Mouse (Mus musculus): ENCODE results near the gene Zwilch. TPM values are rescaled to one million over a fixed set of nuclear protein-coding genes. Genes with fewer than 3 reads are reported as not detected.
A peak's percentile ranks its signal among the peaks of the same experiment; 100 is the strongest.
"Not testable (repeated sequence)": the region's sequence is repeated elsewhere in the genome, so short reads cannot be mapped to it uniquely, and the experiment has no call there.

Zwilch gene
- polyA plus RNA-seq, 1 experiment from 2014 or later, result 16.7 TPM

- ATAC-seq, result no peak
- peak overlapping the region; percentile 75 for H3K4me3 ChIP-seq
- H3K27me3 ChIP-seq, result no peaks in the 10 kb centered on the region
- H3K9ac ChIP-seq, result no peak overlapping the region
- H3K27ac ChIP-seq, result no peak overlapping the region
- peaks cover 44% of the 10 kb centered on the region for H3K36me3 ChIP-seq (ENCODE audit: poor library complexity, severe bottlenecking)
- H3K9me3 ChIP-seq (replicated peaks), result no peaks in the 10 kb centered on the region
- WGBS, result 76% methylated on average over 8 of the region's 8 CpGs
- peaks cover 39% of the 10 kb centered on the region for H3K4me1 ChIP-seq
- peak overlapping the region; percentile 93 for H3K4me2 ChIP-seq
These were observed 1.9 kb upstream of the Zwilch start for GRCm38 (mm10) chr9:64174766-64175165.

GRCm38 (mm10) chr9:64174341-64174740 lies 1.4 kb upstream of the Zwilch start:
- H3K4me1 ChIP-seq, result peaks cover 35% of the 10 kb centered on the region
- H3K27ac ChIP-seq, result no peak overlapping the region
- peak overlapping the region; percentile 90 for H3K9ac ChIP-seq
- peak overlapping the region; percentile 75 for H3K4me3 ChIP-seq
- H3K9me3 ChIP-seq (replicated peaks), result no peaks in the 10 kb centered on the region
- H3K36me3 ChIP-seq (ENCODE audit: poor library complexity, severe bottlenecking), result peaks cover 44% of the 10 kb centered on the region
- peak overlapping the region; percentile 93 for H3K4me2 ChIP-seq
- ATAC-seq, result no peak
- no peaks in the 10 kb centered on the region for H3K27me3 ChIP-seq

DNA sequence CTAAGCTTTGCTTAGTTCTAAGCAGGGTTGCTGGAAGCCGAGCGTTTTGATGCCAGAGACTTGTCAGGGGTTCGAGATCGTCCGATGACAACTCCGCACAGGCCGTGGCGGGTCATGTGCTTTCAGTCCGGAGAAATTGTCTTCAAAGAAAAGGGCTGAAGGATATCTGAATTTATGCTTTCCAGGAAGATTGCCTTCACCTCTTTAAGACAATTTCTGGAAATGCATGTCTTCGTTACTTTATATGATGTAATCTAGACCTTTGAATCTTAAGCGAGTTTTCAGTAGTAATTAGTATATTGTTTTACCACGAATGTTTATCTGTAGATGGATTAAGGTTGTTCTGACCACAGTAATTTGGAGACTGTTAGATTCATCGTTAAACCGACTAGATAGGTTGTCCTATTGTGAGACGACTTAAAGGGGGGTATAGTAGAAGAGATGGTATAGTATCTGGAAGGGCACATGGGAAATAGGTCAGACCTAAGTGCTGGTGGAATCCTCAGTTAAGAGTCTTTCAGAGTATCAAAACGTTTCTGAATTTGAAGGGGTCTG lies 839 bp upstream of the Zwilch start:
- Histone ChIP-seq H3K4me3 (peak overlapping the region; percentile 75), H3K27ac (peak overlapping the region; percentile 60; the same call in 1 of the 2 replicates), H3K4me2 (peak overlapping the region; percentile 93), H3K9ac (peak overlapping the region; percentile 90), H3K9me3 (replicated peaks) (no peaks in the 10 kb centered on the region), H3K4me1 (peaks cover 32% of the 10 kb centered on the region), H3K36me3 (ENCODE audit: poor library complexity, severe bottlenecking) (peaks cover 41% of the 10 kb centered on the region), H3K27me3 (no peaks in the 10 kb centered on the region)
- under 1% methylated on average over 16 of the region's 16 CpGs for WGBS
- ATAC-seq, result no peak

- Histone ChIP-seq H3K36me3 (ENCODE audit: poor library complexity, severe bottlenecking) (peaks cover 27% of the 10 kb centered on the region), H3K27me3 (no peaks in the 10 kb centered on the region), H3K4me1 (peaks cover 30% of the 10 kb centered on the region), H3K27ac (peak overlapping the region; percentile 74; the same call in 1 of the 2 replicates), H3K4me2 (peak overlapping the region; percentile 93), H3K9me3 (replicated peaks) (no peaks in the 10 kb centered on the region), H3K9ac (peak overlapping the region; percentile 82), H3K4me3 (peak overlapping the region; percentile 75)
- ATAC-seq, result peak; percentile 74
- 2% methylated on average over 18 of the region's 18 CpGs for WGBS
These were observed 624 bp downstream of the Zwilch start for GRCm38 (mm10) chr9:64172145-64172815.

GRCm38 (mm10) chr9:64169967-64170366 lies 2.9 kb downstream of the Zwilch start:
- 98% methylated on average over 3 of the region's 3 CpGs for WGBS
- not testable (repeated sequence) for H3K27me3 ChIP-seq; H3K4me2 ChIP-seq; H3K4me3 ChIP-seq; H3K9me3 ChIP-seq (replicated peaks); H3K27ac ChIP-seq; H3K9ac ChIP-seq; ATAC-seq
- Histone ChIP-seq H3K4me1 (peaks cover 27% of the 10 kb centered on the region), H3K36me3 (ENCODE audit: poor library complexity, severe bottlenecking) (peaks cover 15% of the 10 kb centered on the region)

- no peaks in the 10 kb centered on the region for H3K4me1 ChIP-seq
- H3K4me2 ChIP-seq, result no peak overlapping the region
- peaks cover 36% of the 10 kb centered on the region for H3K36me3 ChIP-seq (ENCODE audit: poor library complexity, severe bottlenecking)
- no peaks in the 10 kb centered on the region for H3K27me3 ChIP-seq
- no peak overlapping the region for H3K27ac ChIP-seq
- 95% methylated on average over 5 of the region's 5 CpGs for WGBS
- H3K4me3 ChIP-seq, result no peak overlapping the region
- no peak overlapping the region for H3K9ac ChIP-seq
- ATAC-seq, result no peak
- no peaks in the 10 kb centered on the region for H3K9me3 ChIP-seq (replicated peaks)
These were observed 12.4 kb downstream of the Zwilch start for GRCm38 (mm10) chr9:64160471-64160870.

GRCm38 (mm10) chr9:64156641-64157040 lies 16.3 kb downstream of the Zwilch start:
- peaks cover 55% of the 10 kb centered on the region for H3K36me3 ChIP-seq (ENCODE audit: poor library complexity, severe bottlenecking)

GRCm38 (mm10) chr9:64139879-64140278 lies 33.0 kb downstream of the Zwilch start:
- ATAC-seq, result no peak
- Histone ChIP-seq H3K27me3 (no peaks in the 10 kb centered on the region), H3K4me3 (no peak overlapping the region), H3K27ac (no peak overlapping the region), H3K4me2 (no peak overlapping the region), H3K9ac (no peak overlapping the region), H3K4me1 (no peaks in the 10 kb centered on the region), H3K36me3 (ENCODE audit: poor library complexity, severe bottlenecking) (peaks cover 31% of the 10 kb centered on the region), H3K9me3 (replicated peaks) (no peaks in the 10 kb centered on the region)
- 91% methylated on average over 9 of the region's 9 CpGs for WGBS

More at GRCm38 (mm10) chr9:64156641-64157040, 16.3 kb downstream of the Zwilch start:
- H3K4me2 ChIP-seq, result no peak overlapping the region
- no peak overlapping the region for H3K4me3 ChIP-seq
- H3K4me1 ChIP-seq, result no peaks in the 10 kb centered on the region
- no peaks in the 10 kb centered on the region for H3K27me3 ChIP-seq
- H3K9ac ChIP-seq, result no peak overlapping the region
- ATAC-seq, result no peak
- WGBS, result 84% methylated on average over 1 of the region's 1 CpGs
- no peak overlapping the region for H3K27ac ChIP-seq
- H3K9me3 ChIP-seq (replicated peaks), result no peaks in the 10 kb centered on the region

GRCm38 (mm10) chr9:64138896-64139295 lies 34.0 kb downstream of the Zwilch start:
- peaks cover 28% of the 10 kb centered on the region for H3K36me3 ChIP-seq (ENCODE audit: poor library complexity, severe bottlenecking)
- WGBS, result 10% methylated on average over 6 of the region's 6 CpGs
- not testable (repeated sequence) for H3K9me3 ChIP-seq (replicated peaks); ATAC-seq; H3K9ac ChIP-seq; H3K4me1 ChIP-seq; H3K4me2 ChIP-seq; H3K27ac ChIP-seq; H3K4me3 ChIP-seq; H3K27me3 ChIP-seq

- H3K4me1 ChIP-seq, result no peaks in the 10 kb centered on the region
- H3K4me3 ChIP-seq, result no peak overlapping the region
- no peaks in the 10 kb centered on the region for H3K36me3 ChIP-seq (ENCODE audit: poor library complexity, severe bottlenecking)
- H3K27me3 ChIP-seq, result no peaks in the 10 kb centered on the region
- no peak overlapping the region for H3K9ac ChIP-seq
- no peaks in the 10 kb centered on the region for H3K9me3 ChIP-seq (replicated peaks)
- ATAC-seq, result no peak
- 83% methylated on average over 6 of the region's 6 CpGs for WGBS
- H3K4me2 ChIP-seq, result no peak overlapping the region
- H3K27ac ChIP-seq, result no peak overlapping the region
These were observed 41.3 kb downstream of the Zwilch start for GRCm38 (mm10) chr9:64131623-64132022.

GRCm38 (mm10) chr9:64126121-64126520 lies 46.8 kb downstream of the Zwilch start:
- Histone ChIP-seq H3K27ac (no peak overlapping the region), H3K9ac (no peak overlapping the region), H3K9me3 (replicated peaks) (no peaks in the 10 kb centered on the region), H3K4me3 (no peak overlapping the region), H3K27me3 (no peaks in the 10 kb centered on the region), H3K4me2 (no peak overlapping the region), H3K36me3 (ENCODE audit: poor library complexity, severe bottlenecking) (no peaks in the 10 kb centered on the region), H3K4me1 (no peaks in the 10 kb centered on the region)
- no peak for ATAC-seq
- WGBS, result 76% methylated on average over 12 of the region's 12 CpGs

DNA sequence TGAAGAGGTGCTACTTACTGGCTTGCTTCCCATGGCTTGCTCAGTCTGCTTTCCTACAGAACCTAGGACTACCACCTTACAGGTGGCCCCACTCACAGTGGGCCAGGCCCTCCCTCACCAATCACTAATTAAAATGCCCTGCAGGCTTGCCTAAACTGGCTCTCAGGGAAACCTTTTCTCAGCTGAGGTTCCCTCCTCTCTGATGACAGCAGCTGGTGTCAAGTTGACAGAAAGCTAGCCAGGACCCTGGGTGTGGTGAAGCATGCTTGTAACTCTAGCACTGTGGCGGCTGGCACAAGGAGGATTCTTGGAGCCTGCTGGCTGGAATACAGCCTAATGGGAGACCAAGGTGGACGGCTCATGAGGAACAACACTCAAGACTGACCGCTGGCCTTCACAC lies 47.6 kb downstream of the Zwilch start:
- 74% methylated on average over 3 of the region's 3 CpGs for WGBS

DNA sequence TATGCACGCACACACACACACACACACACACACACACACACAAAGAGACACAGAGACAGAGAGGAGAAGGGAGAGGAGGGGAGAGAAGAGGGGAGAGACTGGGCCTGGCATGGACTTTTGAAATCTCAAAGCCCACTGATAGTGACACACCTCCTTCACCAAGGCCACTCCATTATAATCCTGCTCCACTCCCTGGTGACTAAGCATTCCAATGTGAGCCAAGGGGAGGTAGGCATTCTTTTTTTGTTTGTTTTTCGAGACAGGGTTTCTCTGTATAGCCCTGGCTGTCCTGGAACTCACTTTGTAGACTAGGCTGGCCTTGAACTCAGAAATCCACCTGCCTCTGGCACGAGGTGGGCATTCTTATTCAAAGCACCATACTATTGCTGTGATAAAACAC lies 48.1 kb downstream of the Zwilch start:
- 54% methylated on average over 3 of the region's 3 CpGs for WGBS
- not testable (repeated sequence) for ATAC-seq

More for the DNA sequence above, 47.6 kb downstream of the Zwilch start:
- Histone ChIP-seq H3K4me3 (no peak overlapping the region), H3K9me3 (replicated peaks) (no peaks in the 10 kb centered on the region), H3K36me3 (ENCODE audit: poor library complexity, severe bottlenecking) (no peaks in the 10 kb centered on the region), H3K9ac (no peak overlapping the region), H3K4me2 (no peak overlapping the region), H3K4me1 (no peaks in the 10 kb centered on the region), H3K27ac (no peak overlapping the region), H3K27me3 (no peaks in the 10 kb centered on the region)
- ATAC-seq, result no peak

More for the DNA sequence above, 48.1 kb downstream of the Zwilch start:
- not testable (repeated sequence) for H3K36me3 ChIP-seq (ENCODE audit: poor library complexity, severe bottlenecking); H3K9ac ChIP-seq; H3K4me3 ChIP-seq; H3K4me1 ChIP-seq; H3K27me3 ChIP-seq; H3K27ac ChIP-seq; H3K4me2 ChIP-seq; H3K9me3 ChIP-seq (replicated peaks)
